Mouse (Mus musculus): Measurements from ENCODE around the gene Bub3.
A peak's percentile ranks its signal among the peaks of the same experiment; 100 is the strongest.

Gene Bub3

DNA sequence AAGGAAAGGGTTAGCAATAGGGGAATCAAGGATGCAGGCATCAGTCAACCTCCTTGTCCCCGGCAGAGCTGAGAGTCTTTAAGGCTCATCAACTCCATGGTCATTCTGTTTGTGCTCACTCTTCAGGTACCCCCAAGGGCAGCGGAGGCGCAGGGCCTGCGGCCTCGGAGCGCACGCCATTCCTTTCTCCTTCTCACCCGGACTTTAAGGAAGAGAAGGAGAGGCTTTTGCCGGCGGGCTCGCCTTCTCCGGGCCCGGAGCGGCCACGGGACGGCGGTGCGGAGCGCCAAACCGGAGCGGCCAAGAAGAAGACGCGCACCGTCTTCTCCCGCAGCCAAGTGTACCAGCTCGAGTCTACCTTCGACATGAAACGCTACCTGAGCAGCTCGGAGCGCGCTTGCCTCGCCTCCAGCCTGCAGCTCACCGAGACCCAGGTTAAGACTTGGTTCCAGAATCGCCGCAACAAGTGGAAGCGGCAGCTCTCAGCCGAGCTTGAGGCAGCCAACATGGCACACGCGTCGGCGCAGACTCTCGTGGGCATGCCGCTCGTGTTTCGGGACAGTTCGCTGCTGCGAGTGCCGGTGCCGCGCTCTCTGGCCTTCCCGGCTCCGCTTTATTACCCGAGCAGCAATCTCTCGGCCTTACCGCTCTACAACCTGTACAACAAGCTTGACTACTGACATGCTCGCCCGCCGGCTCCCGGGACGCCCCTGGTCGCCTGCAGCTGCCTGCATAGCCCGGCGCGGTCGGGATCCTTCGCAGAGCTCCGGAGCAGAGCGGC is 4.5 kb upstream of the Bub3 start:
- no peak for DNase-seq (ENCODE audit: extremely low spot score, low read depth, low spot score)

DNA sequence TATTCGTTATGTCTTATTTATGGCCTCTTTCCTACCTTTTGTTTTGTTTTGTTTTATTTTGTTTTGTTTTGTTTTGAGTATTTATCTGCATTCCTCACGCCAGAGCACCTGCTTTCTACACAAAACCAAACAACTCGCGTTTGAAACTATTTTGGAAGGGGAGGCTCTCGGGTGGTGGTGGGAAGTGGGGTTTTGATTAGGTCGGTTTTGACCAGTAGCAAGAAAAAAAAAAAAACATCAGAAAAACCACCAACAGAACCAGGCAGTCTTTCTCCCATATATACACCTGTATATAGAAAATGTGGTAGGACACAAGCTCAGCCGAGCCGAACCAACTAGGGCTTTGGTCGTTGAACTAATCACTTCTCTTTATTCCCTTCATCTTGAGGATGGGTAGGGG is 3.9 kb upstream of the Bub3 start:
- DNase-seq (ENCODE audit: extremely low spot score, low read depth, low spot score), result no peak

DNA sequence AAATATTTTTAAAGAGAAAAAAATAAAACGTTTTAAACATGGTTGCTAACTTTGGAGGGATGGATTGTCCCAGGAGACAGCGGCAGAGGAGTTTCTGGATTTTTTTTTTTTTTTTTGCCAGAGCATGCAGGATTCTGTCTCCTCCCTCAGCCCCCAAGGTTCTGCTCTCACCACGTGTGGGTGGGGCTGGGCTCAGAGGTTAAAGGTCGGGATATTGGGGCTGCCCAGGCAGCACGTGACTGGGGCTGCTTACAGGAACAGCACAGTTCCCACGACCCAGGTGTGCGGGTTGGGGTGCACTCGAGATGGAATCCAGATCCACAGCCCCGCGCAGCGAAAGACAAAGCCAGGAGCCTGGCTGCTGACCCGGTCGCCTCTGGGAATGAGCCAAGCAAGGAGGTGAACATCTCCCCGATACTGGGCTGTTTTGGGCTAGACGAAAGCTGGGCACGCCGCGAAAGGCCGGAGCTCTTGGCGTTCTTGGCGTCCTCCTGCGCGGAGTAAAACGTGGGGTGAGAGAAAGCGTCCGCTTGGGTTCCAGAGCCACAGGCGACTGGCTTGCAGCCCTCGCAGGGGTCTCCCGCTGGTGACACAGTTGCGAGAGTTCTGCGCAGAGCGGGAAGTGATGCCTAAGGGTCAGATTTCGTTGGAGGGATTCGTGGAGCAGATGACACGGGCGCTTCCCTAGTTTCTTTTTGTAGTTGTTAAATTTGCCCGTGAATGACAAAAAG is 3.3 kb upstream of the Bub3 start:
- DNase-seq (ENCODE audit: extremely low spot score, low read depth, low spot score), result no peak

DNA sequence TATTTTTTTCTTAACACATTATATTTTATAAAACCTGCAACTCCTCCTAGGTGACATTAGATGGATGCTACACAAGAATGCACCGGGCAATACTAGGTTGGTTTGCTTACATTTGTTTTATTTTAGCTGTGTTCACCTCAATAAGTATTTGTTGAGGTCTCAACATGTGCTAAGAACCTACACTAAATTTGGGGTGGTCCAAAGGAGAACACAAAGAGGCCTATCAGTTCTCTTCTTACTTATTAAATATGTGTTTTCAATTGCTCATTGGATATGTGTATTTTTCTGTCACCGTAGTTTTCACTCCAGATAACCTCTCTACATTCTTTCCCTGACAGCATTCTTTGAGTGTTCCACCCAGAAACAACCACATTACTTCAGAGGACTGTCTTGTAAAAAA is 2.3 kb upstream of the Bub3 start:
- DNase-seq (ENCODE audit: extremely low spot score, low read depth, low spot score), result no peak

DNA sequence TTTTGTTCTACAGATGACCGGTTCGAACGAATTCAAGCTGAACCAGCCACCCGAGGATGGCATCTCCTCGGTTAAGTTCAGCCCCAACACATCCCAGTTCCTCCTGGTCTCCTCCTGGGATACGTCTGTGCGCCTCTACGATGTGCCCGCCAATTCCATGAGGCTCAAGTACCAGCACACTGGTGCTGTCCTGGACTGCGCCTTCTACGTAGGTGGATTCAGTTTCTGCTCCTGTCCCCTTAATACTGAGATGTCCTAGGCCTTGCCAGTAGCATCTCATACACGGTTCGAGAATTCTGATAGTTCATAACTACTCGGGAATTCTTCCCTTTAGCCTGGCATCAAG is 648 bp downstream of the Bub3 start:
- DNase-seq (ENCODE audit: extremely low spot score, low read depth, low spot score), result no peak

DNA sequence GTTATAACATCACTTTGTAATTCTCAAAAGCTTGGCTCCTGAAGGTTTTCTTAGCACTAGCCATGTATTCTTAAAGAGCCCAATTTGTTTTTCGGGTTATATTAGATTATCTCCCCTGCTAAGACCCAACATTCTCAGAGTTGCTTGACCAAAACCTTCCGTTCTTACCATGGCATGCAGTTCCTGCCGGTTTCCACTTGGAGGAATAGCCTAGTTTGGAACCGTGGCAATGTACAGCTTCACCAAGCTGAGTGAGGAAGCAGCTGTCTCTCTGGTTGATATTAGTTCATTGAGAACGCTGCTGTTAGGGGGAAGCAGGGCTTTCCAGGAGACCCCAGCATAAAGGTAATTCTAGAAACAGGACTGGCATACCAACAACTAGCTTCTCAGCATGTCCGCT is 15.2 kb downstream of the Bub3 start:
- DNase-seq (ENCODE audit: extremely low spot score, low read depth, low spot score), result no peak

DNA sequence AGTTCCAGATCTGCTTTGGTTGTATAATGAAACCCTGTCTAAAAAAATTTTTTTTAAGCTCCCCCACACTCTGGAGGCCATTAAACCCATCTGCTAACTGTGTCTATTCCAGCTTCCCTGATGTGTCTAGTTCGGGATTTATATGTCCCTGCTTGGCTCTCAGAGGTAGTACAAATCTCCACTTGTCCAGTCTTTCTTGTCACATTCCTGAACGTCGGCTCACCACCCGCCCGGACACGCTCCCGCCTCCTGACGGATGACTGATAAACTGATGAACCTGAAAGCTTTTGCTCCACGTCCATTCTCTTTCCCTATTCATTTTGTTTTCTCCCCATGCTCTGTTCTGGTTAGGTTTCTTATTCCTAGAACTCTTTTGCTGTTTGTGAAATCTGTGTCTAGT is 22.2 kb downstream of the Bub3 start:
- DNase-seq (ENCODE audit: extremely low spot score, low read depth, low spot score), result no peak

DNA sequence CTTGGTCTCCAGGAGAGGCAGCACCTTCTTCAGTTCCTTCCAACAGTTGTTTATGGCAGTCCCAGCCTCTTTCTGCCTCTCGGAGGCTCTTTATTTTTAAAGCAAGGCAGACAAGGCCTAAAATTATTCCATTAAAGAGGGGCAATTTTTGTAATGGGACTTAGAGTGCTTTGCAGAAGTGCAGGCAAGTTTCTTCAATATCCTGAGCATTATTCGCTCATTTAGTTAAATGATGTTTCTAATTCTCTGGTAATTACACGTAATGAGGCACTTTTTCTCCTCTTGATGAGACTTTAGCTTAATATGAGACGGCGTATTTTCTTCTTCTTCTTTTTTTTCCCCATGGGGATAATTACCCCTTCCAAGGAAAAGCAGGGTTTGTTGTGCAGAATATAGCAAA is 25.5 kb downstream of the Bub3 start:
- no peak for DNase-seq (ENCODE audit: extremely low spot score, low read depth, low spot score)

DNA sequence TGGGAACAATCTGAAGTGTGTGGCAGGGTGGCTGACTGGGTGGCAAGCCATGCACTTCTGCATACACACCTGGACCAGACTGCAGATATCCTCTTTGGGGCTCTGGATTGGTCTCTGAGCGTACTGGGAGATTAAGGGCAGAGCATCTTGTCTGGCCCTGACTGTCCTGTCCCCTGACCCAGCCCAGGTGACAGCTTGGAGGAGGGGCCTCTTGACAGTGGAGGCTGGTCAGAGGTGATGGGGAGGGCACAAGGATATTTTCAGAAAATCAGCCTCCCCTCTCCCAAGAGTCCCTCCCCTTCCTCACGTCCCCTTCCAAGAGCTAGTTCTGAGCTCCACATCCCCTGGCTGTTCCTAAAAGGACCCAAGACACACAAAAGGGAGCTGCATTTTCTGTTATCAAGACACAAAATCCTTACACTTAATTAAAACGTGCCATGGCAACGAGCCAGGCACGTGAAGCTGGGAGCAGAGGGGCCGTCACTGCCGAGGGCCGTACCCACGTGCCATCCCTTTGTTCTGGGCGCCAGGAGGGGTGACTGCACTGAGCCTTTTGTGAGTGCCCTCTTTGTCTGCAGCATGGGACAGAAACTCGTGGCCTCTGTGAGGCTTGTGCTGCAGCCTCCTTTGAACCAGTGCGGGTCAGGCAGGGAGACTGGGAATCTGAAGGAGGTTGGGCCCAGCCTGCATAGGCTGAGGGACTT is 37.9 kb downstream of the Bub3 start:
- DNase-seq (ENCODE audit: extremely low spot score, low read depth, low spot score), result no peak

DNA sequence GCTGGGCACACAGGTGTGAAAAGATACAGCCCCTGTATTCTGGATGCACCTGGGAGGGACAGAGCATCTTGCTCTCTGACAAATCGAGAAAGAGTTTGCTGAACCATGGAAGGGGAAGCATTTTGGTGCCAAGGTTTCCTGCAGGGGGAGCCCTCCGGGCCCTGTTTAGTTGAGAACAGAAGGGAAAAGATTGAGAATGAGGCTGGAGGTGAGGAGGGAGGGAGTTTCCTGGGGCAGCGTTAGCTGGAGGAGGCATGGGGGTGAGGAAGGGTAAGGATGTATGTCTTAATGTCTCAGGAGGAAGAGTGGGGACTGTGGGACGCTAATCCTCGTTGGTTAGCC is 38.4 kb downstream of the Bub3 start:
- no peak for DNase-seq (ENCODE audit: extremely low spot score, low read depth, low spot score)

DNA sequence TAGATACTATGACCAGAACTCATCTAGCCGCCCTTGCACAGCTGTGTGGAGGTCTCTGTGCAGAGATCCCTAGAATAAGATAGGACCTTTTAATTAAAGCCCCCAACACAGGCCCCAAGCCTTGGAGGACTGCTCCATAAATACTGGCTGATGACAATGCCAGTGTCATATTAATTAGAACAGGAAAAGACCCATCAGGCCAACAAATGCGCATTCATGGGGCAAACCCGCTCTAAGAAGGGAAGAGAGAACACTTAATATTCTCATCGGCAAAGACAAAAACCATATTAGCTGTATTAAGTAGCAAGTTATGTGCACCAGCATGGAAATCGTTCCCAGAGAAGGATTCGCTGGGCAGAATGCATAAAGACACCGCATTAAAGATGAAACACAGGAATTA is 42.1 kb downstream of the Bub3 start:
- no peak for DNase-seq (ENCODE audit: extremely low spot score, low read depth, low spot score)

DNA sequence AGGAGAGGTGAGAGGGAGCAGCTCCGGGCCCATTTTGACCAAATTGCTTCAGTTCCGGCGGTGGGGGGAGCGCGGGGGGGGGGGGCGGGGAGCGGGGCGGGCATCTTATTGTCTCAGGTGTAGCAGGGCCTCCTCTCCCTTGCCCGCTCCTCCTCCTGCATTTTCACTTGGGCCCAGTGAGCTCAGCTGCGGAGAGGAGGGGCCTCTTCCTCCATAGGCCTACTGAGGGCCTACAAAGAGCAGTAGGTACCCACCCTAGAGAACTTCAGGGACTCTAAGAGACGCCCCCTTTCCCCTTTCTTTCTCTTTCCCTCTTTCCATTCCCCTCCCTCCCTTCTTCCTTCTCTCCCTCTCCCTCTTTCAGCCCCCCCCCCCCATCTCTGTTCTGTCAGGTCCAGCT is 43.2 kb downstream of the Bub3 start:
- DNase-seq (ENCODE audit: extremely low spot score, low read depth, low spot score), result no peak

DNA sequence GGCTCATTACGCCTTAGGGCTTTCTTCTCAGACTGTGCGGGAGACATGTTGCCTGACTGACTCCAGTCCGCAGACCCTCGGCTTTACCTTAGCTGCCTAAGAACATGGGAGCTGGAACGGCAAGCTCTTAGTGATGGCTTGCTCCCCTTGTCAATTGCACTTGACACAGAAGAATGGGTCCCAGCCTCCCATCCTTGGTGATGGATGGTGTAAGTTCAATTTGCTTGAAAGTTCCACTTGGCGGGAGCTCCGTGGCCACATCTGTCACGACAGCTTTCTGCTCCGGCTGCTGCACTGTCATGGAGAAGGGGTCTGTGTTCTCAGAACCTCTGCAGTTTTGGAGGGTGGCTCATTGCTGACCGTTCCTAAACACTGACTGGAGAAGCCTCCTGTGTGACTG is 44.9 kb downstream of the Bub3 start:
- no peak for DNase-seq (ENCODE audit: extremely low spot score, low read depth, low spot score)

DNA sequence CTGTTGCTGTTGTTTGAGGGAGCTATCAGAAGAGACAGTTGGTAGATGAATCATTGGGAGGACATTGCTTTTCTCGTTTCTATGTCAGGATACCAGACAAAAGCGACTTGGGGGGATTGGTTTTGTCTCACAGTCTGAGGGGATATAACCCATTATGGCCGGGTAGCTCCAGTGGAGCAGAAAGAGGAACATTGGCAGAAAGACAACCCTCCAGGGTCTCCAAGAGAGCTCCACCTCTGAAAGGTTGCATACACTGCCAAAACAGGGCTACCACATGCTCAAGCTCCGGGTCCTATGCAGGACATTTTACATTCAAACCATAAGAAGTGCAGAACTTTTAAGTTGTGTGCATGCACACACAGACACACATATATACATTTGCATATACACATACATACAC is 45.5 kb downstream of the Bub3 start:
- DNase-seq (ENCODE audit: extremely low spot score, low read depth, low spot score), result no peak

DNA sequence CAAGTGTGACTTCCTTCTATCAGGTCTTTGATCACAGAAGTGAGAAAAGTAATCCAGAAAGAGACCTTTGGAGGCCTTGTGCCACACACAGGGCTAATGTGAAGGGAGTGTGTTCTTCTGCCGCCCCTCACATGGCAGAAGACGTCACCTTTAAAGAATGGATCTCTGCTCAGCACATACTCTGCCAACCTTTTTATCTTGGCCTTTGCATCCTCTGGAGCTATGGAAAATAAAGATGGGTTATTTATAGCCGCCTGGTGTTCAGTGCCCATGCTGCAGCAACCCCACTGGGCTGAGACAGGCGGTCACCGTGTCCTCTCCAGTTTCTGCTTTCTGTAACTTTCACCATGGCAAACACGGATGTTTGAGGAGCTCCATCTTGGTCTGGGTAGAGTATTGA is 48.0 kb downstream of the Bub3 start:
- no peak for DNase-seq (ENCODE audit: extremely low spot score, low read depth, low spot score)

DNA sequence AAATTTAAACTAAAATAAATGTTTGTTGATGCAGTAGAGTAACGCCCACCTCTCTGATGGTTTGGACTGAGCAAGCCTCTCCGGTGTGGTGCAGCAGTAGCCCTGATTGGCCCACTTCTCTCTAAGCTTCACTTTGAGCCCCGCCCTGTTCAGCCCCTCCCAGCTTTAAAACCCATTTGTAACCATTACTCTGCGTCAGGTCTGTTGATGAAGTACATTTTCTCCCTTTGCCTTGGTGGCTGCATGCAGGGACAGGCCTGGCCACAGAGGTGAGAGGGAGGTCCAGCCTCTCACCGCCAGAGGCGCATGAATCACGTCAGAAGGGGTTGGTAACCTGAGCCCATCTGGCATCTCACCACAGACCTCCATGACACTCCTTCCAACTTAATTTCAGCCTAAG is 49.7 kb downstream of the Bub3 start:
- peak; percentile 20 for DNase-seq (ENCODE audit: extremely low spot score, low read depth, low spot score)
